Mouse (Mus musculus) ES-E14 (cell line): ENCODE results near the gene Tgfbi. TPM values are rescaled to one million over a fixed set of nuclear protein-coding genes. Genes with fewer than 3 reads are reported as not detected.

Experiments used
- DNase-seq: peaks from one replicate; pipeline ENCODE4 v3.0.0-alpha.2; 2013; ENCODE audit warnings: low read depth, low spot score
- H3K27ac ChIP-seq: 2 replicates; pipeline ENCODE4 v1.5.1; 2012; ENCODE audit warnings: low read depth, mild to moderate bottlenecking, low read length, moderate library complexity, mixed read lengths; ENCODE audit not compliant: poor library complexity, insufficient read depth, severe bottlenecking
- H3K36me3 ChIP-seq: 2 replicates; pipeline ENCODE4 v1.6.1; 2012; ENCODE audit warnings: mild to moderate bottlenecking, low read length, moderate library complexity, mixed read lengths; ENCODE audit not compliant: control insufficient read depth, poor library complexity, insufficient read depth, severe bottlenecking
- H3K4me1 ChIP-seq, 2 experiments: fragments of 150-350 bp in 1 of 2; sonication (generic) in 1 of 2; 2 replicates each; pipeline ENCODE4 v1.6.1; 2012; ENCODE audit warnings: low read length in 2 of 2, mild to moderate bottlenecking in 1 of 2, mixed read lengths in 1 of 2; ENCODE audit not compliant: control insufficient read depth in 2 of 2, insufficient read depth in 2 of 2, poor library complexity in 1 of 2
- H3K4me3 ChIP-seq, 2 experiments: fragments of 150-350 bp in 1 of 2; sonication (generic) in 1 of 2; 2 replicates each; pipeline ENCODE4 v1.5.1; 2012; ENCODE audit warnings: low read length in 2 of 2, low read depth in 1 of 2, mild to moderate bottlenecking in 1 of 2, mixed read lengths in 1 of 2; ENCODE audit not compliant: insufficient read depth in 1 of 2, poor library complexity in 1 of 2, severe bottlenecking in 1 of 2
- H3K9ac ChIP-seq: 2 replicates; pipeline ENCODE4 v1.6.1; 2012; ENCODE audit warnings: low read depth, mild to moderate bottlenecking, low read length, mixed read lengths; ENCODE audit not compliant: poor library complexity, insufficient read depth, severe bottlenecking
- H3K9me3 ChIP-seq: fragments of 150-350 bp; sonication (generic); 2 replicates; pipeline ENCODE4 v1.6.1; 2012; ENCODE audit warnings: low read depth, mild to moderate bottlenecking, low read length; ENCODE audit not compliant: control insufficient read depth, insufficient read depth
- CHD2 ChIP-seq: IDR thresholded peaks from 2 replicates; pipeline ENCODE4 v1.6.1; 2014; ENCODE audit warnings: mild to moderate bottlenecking, low read depth, low read length, inconsistent platforms
- HCFC1 ChIP-seq: IDR thresholded peaks from 2 replicates; pipeline ENCODE4 v1.6.1; 2012; ENCODE audit warnings: low read length, inconsistent platforms, borderline replicate concordance; ENCODE audit not compliant: insufficient read depth
- MAFK ChIP-seq: IDR thresholded peaks from 2 replicates; pipeline ENCODE4 v1.6.1; 2014; ENCODE audit warnings: mild to moderate bottlenecking, low read depth, low read length, inconsistent platforms; ENCODE audit not compliant: insufficient read depth
- ZC3H11A ChIP-seq: IDR thresholded peaks from 2 replicates; pipeline ENCODE4 v1.6.1; 2012; ENCODE audit warnings: low read depth, mild to moderate bottlenecking, inconsistent platforms, low read length, borderline replicate concordance
- ZNF384 ChIP-seq: IDR thresholded peaks from 2 replicates; pipeline ENCODE4 v1.6.1; 2012; ENCODE audit warnings: low read depth, low read length, inconsistent platforms
- in situ Hi-C, 2 experiments: fragments of 600-800 bp; cut with MboI; formaldehyde crosslinking; loops; one replicate each; pipeline ENCODE4 v1.15.1; 2025; ENCODE audit warnings: low sequenced_read_pairs in 2 of 2, inconsistent platforms in 1 of 2; ENCODE audit not compliant: unreplicated experiment in 2 of 2
- total RNA-seq: library from RNA; depleted of rRNA; stranded (reverse); fragments of 300-350 nt; gene quantifications from 2 replicates; pipeline ENCODE4 v1.2.3, GENCODE M21; 2012

Tgfbi gene
- total RNA-seq, 1 experiment, result 37.4 TPM

DNA sequence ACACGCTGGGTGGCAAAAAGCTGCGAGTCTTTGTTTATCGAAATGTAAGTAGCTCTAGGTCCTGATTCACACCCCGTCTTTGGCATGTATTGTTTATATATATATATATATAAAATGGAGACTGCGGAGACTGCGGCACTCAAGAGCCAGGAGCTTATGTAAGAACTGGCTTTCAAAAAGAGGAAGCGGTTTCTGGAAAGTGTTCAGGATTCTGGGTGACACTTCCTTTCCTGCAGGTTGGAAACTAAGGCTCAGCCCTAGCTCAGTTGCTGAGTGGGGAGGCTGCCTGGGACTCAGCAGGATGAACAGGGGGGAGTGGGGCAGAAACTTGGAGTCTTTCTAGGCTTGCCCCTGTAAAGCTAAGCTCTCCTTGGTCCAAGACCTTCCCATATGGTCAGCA, 22.0 kb downstream of the Tgfbi start:
- H3K36me3 ChIP-seq, result no peaks in the 10 kb centered on the region
- TF ChIP-seq ZC3H11A (no peak), CHD2 (no peak), MAFK (no peak), ZNF384 (no peak), HCFC1 (no peak)

GRCm38 (mm10) chr13:56634139-56634615, 24.9 kb downstream of the Tgfbi start:
- no peaks in the 10 kb centered on the region for H3K9me3 ChIP-seq
- peaks cover 2 to 12% of the 10 kb centered on the region in 2 experiments; a peak in 1 of 4 replicates for H3K4me1 ChIP-seq
- TF ChIP-seq ZNF384 (no peak), CHD2 (no peak), ZC3H11A (no peak), HCFC1 (no peak), MAFK (no peak)
- H3K27ac ChIP-seq, result no peak overlapping the region
- no peak overlapping the region for H3K4me3 ChIP-seq
- no peak overlapping the region for H3K9ac ChIP-seq
- no peaks in the 10 kb centered on the region for H3K36me3 ChIP-seq
- in situ Hi-C loops, result no loop called here
- no peak for DNase-seq

More for the DNA sequence above, 22.0 kb downstream of the Tgfbi start:
- no peaks in the 10 kb centered on the region for H3K9me3 ChIP-seq
- in situ Hi-C loops, result no loop called here
- no peak overlapping the region for H3K9ac ChIP-seq
- H3K4me1 ChIP-seq, result peaks cover 2 to 6% of the 10 kb centered on the region in 2 experiments; a peak in 1 of 4 replicates
- DNase-seq, result no peak
- no peak overlapping the region for H3K4me3 ChIP-seq
- H3K27ac ChIP-seq, result no peak overlapping the region

DNA sequence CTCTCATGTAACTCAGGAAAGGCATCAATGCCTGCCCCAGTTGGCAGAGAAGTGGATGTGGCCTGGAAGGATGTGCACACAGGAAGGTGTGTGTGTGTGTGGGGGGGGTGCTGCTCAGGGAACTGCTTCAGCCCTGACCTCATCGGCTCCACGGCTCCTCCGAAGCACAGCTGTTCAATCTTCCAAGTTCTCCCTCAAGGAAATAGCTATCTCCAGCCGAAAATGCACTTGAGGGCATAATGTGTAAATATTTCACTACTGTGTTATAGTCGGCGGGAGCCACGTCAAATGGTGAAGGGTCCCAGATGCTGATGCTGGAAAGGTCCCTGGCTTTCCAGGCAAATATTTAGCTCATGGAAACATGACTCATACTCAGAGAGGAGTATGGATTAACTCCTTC, 25.6 kb downstream of the Tgfbi start:
- no peak for DNase-seq
- Histone ChIP-seq H3K4me1 (peaks cover 2 to 12% of the 10 kb centered on the region in 2 experiments; a peak in 1 of 4 replicates), H3K36me3 (no peaks in the 10 kb centered on the region), H3K4me3 (no peak overlapping the region), H3K27ac (no peak overlapping the region), H3K9ac (no peak overlapping the region), H3K9me3 (no peaks in the 10 kb centered on the region)
- in situ Hi-C loops, result no loop called here
- TF ChIP-seq CHD2 (no peak), ZC3H11A (no peak)

- no peak for DNase-seq
- Histone ChIP-seq H3K9me3 (no peaks in the 10 kb centered on the region), H3K9ac (no peak overlapping the region), H3K27ac (no peak overlapping the region), H3K4me1 (peaks cover 0 to 12% of the 10 kb centered on the region in 2 experiments; a peak in 1 of 4 replicates), H3K36me3 (no peaks in the 10 kb centered on the region), H3K4me3 (no peak overlapping the region)
- no peak for TF ChIP-seq ZNF384
- TF ChIP-seq CHD2, result no peak
- TF ChIP-seq ZC3H11A, result no peak
- no peak for TF ChIP-seq MAFK
- TF ChIP-seq HCFC1, result no peak
- in situ Hi-C loops, result no loop called here
Observed at GRCm38 (mm10) chr13:56637027-56637426, 27.7 kb downstream of the Tgfbi start.

DNA sequence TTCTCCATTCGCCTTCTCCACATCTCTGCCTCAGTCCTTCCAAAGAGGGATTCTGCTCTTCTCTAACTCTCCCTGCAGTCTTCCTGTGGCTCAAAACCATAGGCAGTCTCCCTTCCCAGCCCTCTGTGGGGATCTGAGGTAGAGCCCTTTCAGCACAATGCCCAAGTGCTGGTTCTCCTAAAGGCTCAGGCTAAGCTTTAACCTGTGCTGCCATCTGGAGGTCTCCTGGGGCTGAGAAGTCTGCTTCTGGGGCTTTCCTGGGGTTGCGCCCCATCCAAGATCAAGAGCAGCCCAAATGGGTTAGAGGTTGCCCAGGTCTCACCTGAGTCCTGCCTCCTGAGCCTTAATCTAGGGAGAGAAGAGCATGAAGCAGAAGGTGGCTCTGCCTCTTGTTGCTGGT, 32.4 kb downstream of the Tgfbi start:
- no peaks in the 10 kb centered on the region for H3K36me3 ChIP-seq
- TF ChIP-seq HCFC1 (no peak), ZC3H11A (peak; percentile 28; the same call in 1 of the 2 replicates)
- DNase-seq, result no peak
- no peak overlapping the region for H3K27ac ChIP-seq
- in situ Hi-C loops, result no loop called here
- peaks cover 0 to 5% of the 10 kb centered on the region in 2 experiments; a peak in 1 of 4 replicates for H3K4me1 ChIP-seq
- no peak overlapping the region for H3K4me3 ChIP-seq
- H3K9me3 ChIP-seq, result no peaks in the 10 kb centered on the region
- no peak overlapping the region for H3K9ac ChIP-seq
